Mouse (Mus musculus): ENCODE data around the gene Ide.

GRCm38 (mm10) chr19:37306176-37306575, 31.5 kb downstream of the Ide start:
- TF ChIP-seq EP300 (IDR thresholded peaks at IDR 0.05) (no peak), CTCF (IDR thresholded peaks at IDR 0.05) (no peak)

Data from lung, postnatal 0 days (tissue).